Mouse (Mus musculus) kidney, adult 10 weeks (tissue): ENCODE measurements around the gene Mboat2. TPM values are rescaled to one million over a fixed set of nuclear protein-coding genes. Genes with fewer than 3 reads are reported as not detected.

Source experiments
- polyA plus RNA-seq: library from polyadenylated mRNA; stranded (reverse); fragments of 350-450 nt; fragmentation: Illumina TruSeq; extraction: RNeasy Lipid Tissue Mini Kit (QIAGEN cat#74804); gene quantifications from one replicate; pipeline ENCODE4 v1.2.3, GENCODE M21; 2014; ENCODE audit warnings: low read depth, low replicate concordance

Gene Mboat2
- 18.8 TPM for polyA plus RNA-seq

DNA sequence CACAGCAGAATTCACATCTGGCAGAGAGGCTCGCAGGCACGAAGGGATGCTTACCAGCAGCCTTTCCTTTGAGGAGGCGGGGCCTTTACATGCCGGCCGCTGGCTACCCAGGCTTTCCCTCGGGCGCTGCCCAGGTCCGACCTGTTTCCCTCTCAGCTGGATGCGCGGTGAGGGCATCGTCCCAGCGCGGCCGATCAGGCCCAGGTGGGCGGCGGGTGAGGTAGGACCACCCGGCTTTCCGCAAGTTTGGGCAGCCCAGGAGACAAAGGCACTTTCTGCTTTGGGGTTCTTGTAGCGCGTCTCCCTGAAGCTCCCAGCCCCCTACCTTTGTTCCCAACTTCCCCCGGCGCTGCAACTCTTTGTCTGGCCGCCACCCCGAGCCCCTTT is at the start of gene Mboat2:
Mboat2 (plus strand) TSS at position 114 of the 387 bp plus-strand sequence.

DNA sequence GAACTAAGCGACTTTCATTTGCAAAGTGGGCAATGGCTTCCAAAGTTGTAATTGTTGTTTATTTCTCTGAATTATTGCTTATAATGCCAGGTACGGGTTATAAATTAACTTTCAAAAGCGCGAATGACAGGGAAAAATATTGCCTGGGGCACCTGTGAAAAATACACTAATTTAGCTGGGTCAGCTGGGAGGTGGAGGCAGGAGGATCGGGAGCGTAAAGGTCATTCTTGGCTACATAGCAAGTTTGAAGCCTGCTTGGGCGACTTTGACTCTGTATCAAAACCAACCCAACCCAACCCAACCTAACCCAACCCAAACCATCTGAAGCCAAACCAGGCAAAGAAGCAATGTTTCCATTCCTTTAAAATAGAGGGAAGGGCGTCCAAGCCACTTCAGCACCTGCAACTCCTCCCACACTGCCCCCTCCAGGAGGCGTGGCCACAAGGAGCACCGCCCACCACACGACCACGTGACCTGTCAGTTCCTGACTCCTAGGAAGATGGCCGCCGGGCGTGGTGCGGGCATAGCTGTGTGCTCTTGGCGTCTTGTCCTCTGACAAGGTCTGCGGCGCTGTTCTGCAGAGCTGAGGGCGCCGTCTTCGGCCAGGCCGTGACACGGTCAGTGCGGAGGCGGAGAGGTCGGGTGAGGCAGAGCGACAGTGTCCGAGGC is 143.9 kb downstream of the Mboat2 start, which contains the start of gene Kidins220:
Kidins220 (plus strand) TSS at position 480 of the 669 bp plus-strand sequence.

Other genes with a start within 250 kb of the Mboat2 start
- 10.5 TPM for gene Klf11, start 179.6 kb upstream of the Mboat2 start, polyA plus RNA-seq
- 13.3 TPM for gene Cys1, start 149.1 kb upstream of the Mboat2 start, polyA plus RNA-seq
- 8.0 TPM for gene Rrm2, start 122.6 kb upstream of the Mboat2 start, polyA plus RNA-seq
- gene Kidins220, start 144.0 kb downstream of the Mboat2 start, polyA plus RNA-seq: 140 TPM